Mouse (Mus musculus) limb, embryonic 10.5 days (tissue): ENCODE results near the gene Gm12184. TPM values are rescaled to one million over a fixed set of nuclear protein-coding genes. Genes with fewer than 3 reads are reported as not detected.
"Not testable (repeated sequence)": the region's sequence is repeated elsewhere in the genome, so short reads cannot be mapped to it uniquely, and the experiment has no call there.

ENCODE experiments used
- DNase-seq: peaks from one replicate; pipeline ENCODE4 v3.0.0-alpha.2; 2017; ENCODE audit warnings: low spot score
- H3K27ac ChIP-seq: fragments of 300-500 bp; sonication (generic); 2 replicates; pipeline ENCODE4 v1.5.1; 2016; ENCODE audit warnings: mild to moderate bottlenecking
- H3K27me3 ChIP-seq: fragments of 300-500 bp; sonication (generic); 2 replicates; pipeline ENCODE4 v1.6.1; 2016; ENCODE audit warnings: low read depth, mild to moderate bottlenecking; ENCODE audit not compliant: poor library complexity, severe bottlenecking
- H3K36me3 ChIP-seq: fragments of 300-500 bp; sonication (generic); 2 replicates; pipeline ENCODE4 v1.6.1; 2016; ENCODE audit warnings: mild to moderate bottlenecking, moderate library complexity
- H3K4me1 ChIP-seq: fragments of 300-500 bp; sonication (generic); 2 replicates; pipeline ENCODE4 v1.6.1; 2016
- H3K4me3 ChIP-seq: fragments of 300-500 bp; sonication (generic); 2 replicates; pipeline ENCODE4 v1.5.1; 2016; ENCODE audit warnings: mild to moderate bottlenecking, moderate library complexity
- H3K9me3 ChIP-seq: fragments of 300-500 bp; sonication (generic); replicated peaks from 2 replicates; pipeline ENCODE4 v1.6.1; 2016; ENCODE audit warnings: mild to moderate bottlenecking
- WGBS: fragments of 180-500 bp; shearing (Covaris S2); methylation state at CpG from one replicate; pipeline ENCODE4 v1.1.7; 2016; 5-methylcytosine and 5-hydroxymethylcytosine counted together
- polyA plus RNA-seq: library from polyadenylated mRNA; unstranded; fragments of >200 nt; fragmentation: Nextera tagmentation; extraction: Ambion mirVana; gene quantifications from 2 replicates; pipeline ENCODE4 v1.2.1, GENCODE M21; 2016

Gm12184 gene
- polyA plus RNA-seq, 1 experiment from 2014 or later, result 2.9 TPM

DNA sequence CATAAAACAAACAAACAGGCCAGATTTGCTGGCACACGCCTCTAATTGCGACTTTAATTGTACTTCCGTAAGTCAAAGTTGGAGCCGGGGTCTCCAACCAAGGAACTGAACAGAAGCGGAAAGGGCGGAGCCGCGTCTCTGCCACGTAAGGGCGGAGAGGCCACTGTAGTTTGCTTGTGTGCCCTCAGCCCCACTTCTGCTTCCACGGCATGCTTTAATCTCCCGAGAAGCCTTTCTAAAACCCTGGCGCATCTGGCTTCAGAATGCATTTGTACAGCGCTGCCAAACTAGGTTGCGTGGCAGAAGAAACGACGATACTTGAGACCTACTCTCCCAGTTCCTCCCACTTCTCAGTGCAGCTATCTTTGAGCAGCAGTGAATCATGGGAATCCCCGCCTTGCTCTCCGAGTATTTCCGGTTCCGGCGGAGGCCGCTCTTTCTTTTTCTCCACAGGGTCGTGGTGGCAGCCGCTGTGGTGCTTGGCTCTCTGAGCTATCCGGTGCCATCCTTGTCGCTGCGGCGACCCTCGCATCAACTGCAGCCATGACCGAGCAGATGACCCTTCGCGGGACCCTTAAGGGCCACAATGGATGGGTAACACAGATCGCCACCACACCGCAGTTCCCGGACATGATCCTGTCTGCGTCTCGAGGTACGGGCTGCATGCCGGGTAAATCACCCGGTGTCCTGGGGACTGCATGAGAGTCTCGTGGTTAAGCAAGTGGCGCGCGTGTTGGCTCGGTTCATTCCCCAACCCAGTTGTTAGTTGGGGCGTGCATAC lies 26.3 kb downstream of the Gm12184 start, which contains the start of gene Rack1:
Rack1 (plus strand) TSS at position 412 of the 781 bp plus-strand sequence.
- Histone ChIP-seq H3K27ac (peak within 1 kb of the TSS; percentile 94), H3K36me3 (peaks cover 42% of the 10 kb centered on the region), H3K4me1 (peaks cover 23% of the 10 kb centered on the region), H3K4me3 (peak within 1 kb of the TSS; percentile 83), H3K9me3 (no peaks in the 10 kb centered on the region), H3K27me3 (no peaks in the 10 kb centered on the region)
- DNase-seq, result peak; percentile 94
- under 1% methylated on average over 47 of the region's 47 CpGs for WGBS

DNA sequence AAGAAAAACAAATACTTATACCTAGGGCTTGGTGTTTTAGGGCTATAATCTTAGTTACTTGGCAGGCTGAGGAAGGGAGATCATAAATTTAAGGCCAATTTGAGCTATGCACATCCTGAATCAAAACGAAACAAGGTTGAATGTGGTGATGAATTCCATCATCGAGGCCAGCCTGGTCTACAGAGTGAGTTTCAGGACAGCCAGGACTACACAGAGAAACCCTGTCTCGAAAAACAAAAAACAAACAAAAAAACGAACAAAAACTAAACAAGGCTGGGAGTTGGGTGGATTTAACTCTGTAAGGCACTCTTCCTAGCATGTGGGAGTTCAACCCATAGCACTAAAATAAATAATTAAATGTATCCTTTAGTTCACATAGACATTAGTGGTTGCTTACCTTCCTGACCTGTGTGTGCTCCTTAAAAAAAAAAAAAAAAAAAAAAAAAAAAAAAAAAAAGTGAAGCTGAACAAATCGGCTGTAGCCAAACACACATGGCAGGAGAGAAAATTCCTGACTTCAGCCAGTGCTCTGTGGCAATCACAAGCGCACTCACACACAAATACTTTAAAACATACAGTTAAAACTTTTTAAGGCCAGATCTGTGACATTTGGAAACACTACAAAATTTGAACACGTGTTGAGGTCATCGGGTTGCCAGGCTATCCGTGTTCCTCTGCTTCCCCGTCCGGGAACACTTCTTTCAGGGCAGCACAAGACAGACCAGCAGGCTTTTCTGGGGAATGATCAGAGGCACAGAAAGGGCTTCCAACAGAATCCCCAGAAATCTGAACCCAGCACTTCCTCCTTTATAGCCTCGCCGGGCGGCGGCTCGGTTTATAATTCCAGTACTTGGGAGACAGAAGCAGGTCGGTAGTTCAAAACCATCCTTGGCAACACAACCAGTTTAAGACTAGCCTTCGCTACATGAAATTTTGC lies 27.2 kb downstream of the Gm12184 start:
- peaks cover 33% of the 10 kb centered on the region for H3K36me3 ChIP-seq
- H3K4me3 ChIP-seq, result peak overlapping the region; percentile 83
- no peak for DNase-seq
- H3K4me1 ChIP-seq, result peaks cover 23% of the 10 kb centered on the region
- peak overlapping the region; percentile 94 for H3K27ac ChIP-seq
- H3K9me3 ChIP-seq, result no peaks in the 10 kb centered on the region
- 9% methylated on average over 18 of the region's 18 CpGs for WGBS
- H3K27me3 ChIP-seq, result no peaks in the 10 kb centered on the region

DNA sequence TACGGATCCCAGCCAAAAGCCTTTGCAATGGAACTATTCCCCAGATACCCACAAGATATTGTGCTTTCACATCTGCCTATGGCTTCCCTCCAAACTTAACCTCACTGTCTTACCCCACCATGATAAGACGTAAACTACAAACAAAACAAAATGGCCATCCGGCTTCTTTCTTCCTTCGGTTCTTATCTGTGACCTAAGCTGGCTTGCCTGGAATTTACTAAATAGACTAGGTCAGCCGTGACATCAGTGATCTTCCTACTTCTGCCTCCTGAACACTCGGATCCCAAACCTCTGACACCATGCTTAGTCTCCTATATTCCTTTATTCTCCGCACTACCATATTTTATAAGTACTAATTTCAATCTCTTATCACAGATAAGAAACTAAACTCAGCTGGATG lies 28.1 kb downstream of the Gm12184 start:
- Histone ChIP-seq H3K27me3 (no peaks in the 10 kb centered on the region), H3K27ac (0 out of 2 replicates have a peak overlapping the region, but pooled peaks have one; percentile 94), H3K4me1 (peaks cover 23% of the 10 kb centered on the region), H3K9me3 (no peaks in the 10 kb centered on the region), H3K36me3 (peaks cover 24% of the 10 kb centered on the region), H3K4me3 (no peak overlapping the region; the same call in 1 of the 2 replicates)
- whole genome bisulfite sequencing, result 88% methylated on average over 7 of the region's 7 CpGs
- DNase-seq, result no peak

DNA sequence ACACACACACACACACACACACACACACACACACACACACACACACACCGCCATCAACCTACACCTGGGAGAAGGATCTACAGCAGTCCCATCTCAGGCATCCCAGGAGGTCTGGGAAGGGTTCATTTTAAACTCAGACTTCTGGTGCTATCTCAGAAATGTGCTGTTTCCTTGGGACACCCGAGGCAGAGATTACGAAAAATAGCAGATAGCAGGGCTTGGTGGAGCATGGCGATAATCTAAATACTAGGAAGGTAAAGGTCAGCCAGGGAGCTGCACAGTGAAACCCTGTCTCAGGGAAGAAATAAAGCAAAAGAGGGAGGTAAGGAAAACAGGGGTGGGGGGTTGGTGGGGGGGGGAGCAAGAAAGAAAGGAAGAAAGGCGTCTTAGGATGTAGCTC lies 29.2 kb downstream of the Gm12184 start:
- Histone ChIP-seq H3K27ac (no peak overlapping the region), H3K9me3 (no peaks in the 10 kb centered on the region), H3K4me1 (peaks cover 21% of the 10 kb centered on the region), H3K27me3 (no peaks in the 10 kb centered on the region), H3K4me3 (no peak overlapping the region), H3K36me3 (peaks cover 14% of the 10 kb centered on the region)
- WGBS, result 95% methylated on average over 5 of the region's 5 CpGs
- DNase-seq, result no peak

DNA sequence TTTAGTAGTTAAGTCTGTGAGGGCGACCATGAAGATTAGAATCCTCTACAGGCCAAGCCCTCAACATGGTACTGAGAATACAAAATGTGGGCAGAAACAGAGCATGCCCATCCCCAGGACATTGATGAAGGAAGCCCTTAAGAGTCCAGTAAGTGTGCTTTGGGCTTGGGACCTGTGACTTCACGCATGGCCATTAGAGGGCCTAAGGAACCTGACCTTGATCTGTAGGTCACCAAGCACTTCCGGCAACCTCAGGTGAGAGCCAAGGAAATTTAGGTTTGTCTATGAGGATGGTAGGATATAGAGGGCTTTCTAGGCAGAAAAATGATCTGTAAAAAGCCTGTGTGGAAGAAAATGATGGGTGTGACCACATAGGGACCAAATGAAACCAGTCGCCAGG lies 30.2 kb downstream of the Gm12184 start:
- 80% methylated on average over 4 of the region's 4 CpGs for WGBS
- Histone ChIP-seq H3K27me3 (no peaks in the 10 kb centered on the region), H3K36me3 (peaks cover 4% of the 10 kb centered on the region), H3K27ac (no peak overlapping the region), H3K9me3 (no peaks in the 10 kb centered on the region), H3K4me3 (no peak overlapping the region), H3K4me1 (peaks cover 11% of the 10 kb centered on the region)
- no peak for DNase-seq

DNA sequence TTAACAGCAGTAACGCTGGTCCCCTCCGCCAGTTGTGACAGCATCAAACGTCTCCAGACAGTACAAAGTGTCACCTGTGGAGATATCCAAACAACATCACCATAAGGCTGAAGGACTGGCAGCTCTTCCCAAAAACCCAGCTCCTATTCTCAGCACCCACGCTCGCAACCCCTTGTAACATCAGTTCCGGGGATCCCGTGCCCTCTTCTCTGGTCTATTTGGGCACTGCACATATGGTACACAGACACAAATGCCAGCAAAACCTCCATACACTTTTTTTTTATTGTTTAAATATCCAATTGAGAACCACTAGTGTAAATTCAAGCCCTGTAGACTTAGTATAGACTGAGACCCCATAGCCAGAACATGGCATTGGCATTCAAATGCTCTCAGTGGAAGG lies 31.2 kb downstream of the Gm12184 start:
- Histone ChIP-seq H3K4me1 (peaks cover 10% of the 10 kb centered on the region), H3K27ac (no peak overlapping the region), H3K9me3 (no peaks in the 10 kb centered on the region), H3K36me3 (no peaks in the 10 kb centered on the region), H3K4me3 (no peak overlapping the region), H3K27me3 (no peaks in the 10 kb centered on the region)
- DNase-seq, result no peak
- WGBS, result 93% methylated on average over 7 of the region's 7 CpGs

DNA sequence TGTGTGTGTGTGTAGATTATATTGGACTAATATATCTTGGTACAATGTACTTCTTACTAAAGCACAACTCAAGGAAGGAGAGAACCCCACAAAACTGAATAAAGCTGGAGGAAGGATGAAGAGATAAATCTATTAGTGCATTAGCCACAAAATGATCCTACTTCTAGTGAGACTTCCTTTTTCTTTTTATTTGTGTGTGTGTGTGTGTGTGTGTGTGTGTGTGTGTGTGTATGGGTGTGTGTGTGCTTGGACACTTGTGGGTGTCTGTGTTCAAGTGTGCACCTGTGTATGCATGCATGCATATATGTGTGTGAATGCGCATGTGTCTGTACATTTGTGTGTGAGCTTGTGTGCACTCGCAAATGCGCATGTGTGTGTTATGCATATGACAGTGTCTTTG lies 33.3 kb downstream of the Gm12184 start:
- WGBS, result 98% methylated on average over 3 of the region's 3 CpGs
- Histone ChIP-seq H3K36me3 (no peaks in the 10 kb centered on the region), H3K4me1 (peaks cover under 1% of the 10 kb centered on the region; the same call in 1 of the 2 replicates), H3K27ac (no peak overlapping the region), H3K4me3 (no peak overlapping the region), H3K27me3 (no peaks in the 10 kb centered on the region), H3K9me3 (no peaks in the 10 kb centered on the region)
- DNase-seq, result no peak

DNA sequence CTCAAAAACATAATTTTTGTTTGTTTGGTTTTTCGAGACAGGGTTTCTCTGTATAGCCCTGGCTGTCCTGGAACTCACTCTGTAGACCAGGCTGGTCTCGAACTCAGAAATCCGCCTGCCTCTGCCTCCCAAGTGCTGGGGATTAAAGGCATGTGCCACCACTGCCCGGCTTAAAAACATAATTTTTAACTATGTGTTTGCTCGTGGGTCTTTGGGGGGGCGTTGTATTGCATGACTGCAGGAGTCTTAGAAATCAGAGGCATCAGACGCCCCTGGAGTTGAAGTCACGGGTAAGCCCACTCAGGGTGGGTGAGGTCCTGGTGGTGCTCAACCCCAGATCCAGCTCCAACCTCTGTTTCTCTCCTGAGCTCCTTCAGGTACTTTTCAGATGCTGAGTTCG lies 34.6 kb downstream of the Gm12184 start:
- H3K4me1 ChIP-seq, H3K9me3 ChIP-seq, H3K4me3 ChIP-seq, H3K27me3 ChIP-seq, DNase-seq, H3K27ac ChIP-seq, H3K36me3 ChIP-seq: not testable (repeated sequence)
- 86% methylated on average over 9 of the region's 9 CpGs for WGBS

DNA sequence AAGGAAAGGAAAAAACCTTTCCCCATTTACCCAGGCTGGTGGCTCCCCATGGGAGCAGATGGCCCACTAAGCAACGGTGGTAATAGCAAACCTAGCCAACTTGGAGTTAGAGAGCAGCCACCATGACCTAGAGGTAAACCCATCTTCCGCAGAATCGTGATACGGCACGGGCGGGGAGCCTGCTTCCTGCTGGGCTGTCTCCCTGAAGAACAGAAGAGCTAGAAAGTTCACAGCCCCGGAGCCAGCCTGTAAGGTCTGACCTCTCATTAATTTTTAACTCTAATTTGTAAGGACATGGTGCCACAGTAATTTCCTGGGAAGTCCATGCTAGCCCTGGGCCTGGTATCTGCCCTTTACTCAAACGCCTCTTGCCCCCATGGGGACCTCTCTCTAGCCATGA lies 35.5 kb downstream of the Gm12184 start:
- 54% methylated on average over 8 of the region's 8 CpGs for WGBS
- Histone ChIP-seq H3K4me1 (peaks cover 4% of the 10 kb centered on the region; the same call in 1 of the 2 replicates), H3K36me3 (no peaks in the 10 kb centered on the region), H3K4me3 (no peak overlapping the region; the same call in 1 of the 2 replicates), H3K27me3 (no peaks in the 10 kb centered on the region), H3K27ac (no peak overlapping the region), H3K9me3 (no peaks in the 10 kb centered on the region)
- DNase-seq, result no peak

DNA sequence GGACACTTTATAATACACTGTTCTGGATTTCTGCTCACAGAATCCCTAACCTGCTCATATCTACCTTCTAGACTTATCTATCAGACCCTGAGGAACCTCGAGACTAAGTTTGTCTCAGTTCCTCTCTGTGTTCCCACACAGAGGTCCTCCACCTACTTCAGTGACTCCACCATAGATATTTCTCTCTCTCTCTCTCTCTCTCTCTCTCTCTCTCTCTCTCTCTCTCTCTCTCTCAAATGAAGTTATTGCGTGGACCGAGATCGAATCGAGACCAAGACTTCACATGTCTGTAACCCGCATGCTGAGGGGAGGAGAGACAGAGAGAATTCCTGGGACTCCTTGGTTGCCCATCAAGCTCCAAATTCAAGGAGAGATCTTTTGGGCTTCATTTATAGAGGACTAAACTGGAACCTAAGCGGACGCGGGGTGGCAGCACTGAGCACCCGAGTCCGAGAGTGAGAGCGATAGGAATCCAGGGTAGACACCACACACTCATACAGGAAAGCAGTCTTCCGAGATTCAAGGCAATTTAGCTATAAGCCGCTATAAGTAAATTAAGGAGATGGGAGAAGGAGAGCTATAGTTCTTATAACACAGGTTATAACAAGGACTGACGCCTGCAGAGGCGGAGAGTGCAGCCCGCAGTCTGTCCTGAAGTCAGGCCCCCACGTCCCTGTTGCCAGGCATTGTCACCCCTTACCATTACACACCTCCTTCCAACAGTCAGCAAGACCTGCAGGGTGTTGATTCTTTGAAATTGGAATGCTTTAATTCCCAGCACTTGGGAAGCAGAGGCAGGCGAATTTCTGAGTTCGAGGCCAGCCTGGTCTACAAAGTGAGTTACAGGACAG lies 36.3 kb downstream of the Gm12184 start:
- Histone ChIP-seq H3K36me3 (no peaks in the 10 kb centered on the region), H3K27me3 (no peaks in the 10 kb centered on the region), H3K4me1 (peaks cover 4% of the 10 kb centered on the region; the same call in 1 of the 2 replicates), H3K27ac (no peak overlapping the region), H3K9me3 (no peaks in the 10 kb centered on the region), H3K4me3 (peak overlapping the region; percentile 38)
- DNase-seq, result peak; percentile 82
- 19% methylated on average over 20 of the region's 20 CpGs for WGBS

DNA sequence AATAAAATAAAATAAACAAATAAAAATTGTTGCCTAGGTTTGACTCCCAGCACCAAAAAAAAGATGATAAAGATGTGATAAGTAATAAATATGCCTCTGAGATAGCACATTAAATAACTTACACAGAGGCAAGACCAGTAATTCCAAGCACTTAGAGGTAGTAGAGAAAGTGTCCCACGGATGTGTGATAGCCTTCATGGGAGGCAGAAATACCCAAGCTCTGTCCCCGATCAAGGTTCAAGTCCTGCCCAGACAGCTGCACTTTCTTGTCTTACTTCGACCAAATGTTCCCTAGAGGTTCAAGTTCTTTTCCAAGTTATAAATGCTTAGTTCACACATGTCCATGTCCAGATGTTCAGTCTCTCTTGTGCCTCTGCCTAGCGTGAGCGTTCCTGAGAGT lies 37.2 kb downstream of the Gm12184 start:
- H3K4me3 ChIP-seq, result no peak overlapping the region
- no peak for DNase-seq
- H3K9me3 ChIP-seq, result no peaks in the 10 kb centered on the region
- 91% methylated on average over 5 of the region's 5 CpGs for WGBS
- H3K36me3 ChIP-seq, result no peaks in the 10 kb centered on the region
- no peaks in the 10 kb centered on the region for H3K27me3 ChIP-seq
- no peak overlapping the region for H3K27ac ChIP-seq
- peaks cover 4% of the 10 kb centered on the region; the same call in 1 of the 2 replicates for H3K4me1 ChIP-seq
